Mouse (Mus musculus): Measurements from ENCODE around the gene Cfap157.

DNA sequence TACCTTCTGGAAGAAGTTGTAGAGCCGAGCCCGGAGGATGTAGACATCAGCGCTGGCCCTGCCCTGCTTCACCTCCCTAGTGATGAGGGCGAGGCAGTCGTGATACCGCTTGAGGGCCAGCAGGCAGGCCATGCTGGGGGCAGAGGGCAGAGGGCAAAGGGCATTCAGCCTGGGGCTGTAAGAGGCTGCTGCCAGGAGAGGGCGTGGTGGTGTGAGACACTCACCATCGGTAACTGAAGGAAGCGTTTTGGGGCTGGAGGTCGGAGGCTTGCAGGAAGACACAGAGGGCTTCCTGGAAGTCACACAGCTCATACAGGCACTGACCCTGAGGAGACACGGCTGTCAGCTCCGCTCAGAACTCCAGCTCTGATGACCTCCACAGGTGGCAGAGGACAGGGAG, 12.3 kb downstream of the Cfap157 start:
- TF ChIP-seq CTCF (IDR thresholded peaks at IDR 0.05; ENCODE audit: control insufficient read depth, insufficient read depth, low read length) (no peak), POLR2A (IDR thresholded peaks at IDR 0.05; ENCODE audit: borderline replicate concordance, control insufficient read depth, low read depth, low read length) (no peak)

Measured in bone marrow, adult 2 months (tissue).